Mouse (Mus musculus): ENCODE measurements around the gene Thbs4.

DNA sequence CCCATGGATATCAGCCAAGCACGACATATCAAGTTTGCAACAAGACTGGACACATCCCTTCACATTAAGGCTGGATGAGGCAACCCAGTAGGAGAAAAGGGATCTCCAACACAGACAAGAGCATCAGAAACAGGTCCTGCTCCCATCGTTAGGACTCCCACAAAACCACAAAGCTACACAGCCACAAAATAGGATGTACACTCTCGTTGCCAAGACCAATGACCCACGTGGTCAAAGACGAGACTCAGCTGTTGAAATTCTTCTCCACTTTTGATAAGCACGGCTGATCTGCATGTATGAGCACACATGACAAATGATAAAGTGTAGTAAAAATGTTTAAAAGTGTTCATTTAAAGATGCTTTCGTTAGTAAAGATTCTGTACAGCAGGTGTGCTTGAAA, 16.0 kb downstream of the Thbs4 start:
- no peak for TF ChIP-seq POLR2A (IDR thresholded peaks at IDR 0.05; ENCODE audit: insufficient read depth, low read length)
- no peak for TF ChIP-seq CTCF (IDR thresholded peaks at IDR 0.05; ENCODE audit: low read depth, low read length)
- no peak for TF ChIP-seq EP300 (IDR thresholded peaks at IDR 0.05; ENCODE audit: insufficient read depth, low read depth, low read length)
